Mouse (Mus musculus) forebrain, embryonic 11.5 days (tissue): ENCODE measurements around the gene Slc12a1. TPM values are rescaled to one million over a fixed set of nuclear protein-coding genes. Genes with fewer than 3 reads are reported as not detected.

ENCODE experiments used
- ATAC-seq: fragments of 200-750 bp; cut with Nextera tagmentation; replicated peaks from 2 replicates; pipeline ENCODE4 v1.8.0; 2017; ENCODE audit warnings: moderate TSS enrichment; ENCODE audit not compliant: low FRiP score
- DNase-seq: peaks from one replicate; pipeline ENCODE4 v3.0.0-alpha.2; 2017; ENCODE audit warnings: low spot score
- H3K27ac ChIP-seq: fragments of 300-500 bp; sonication (generic); 2 replicates; pipeline ENCODE4 v1.5.1; 2014; ENCODE audit warnings: low read depth, low read length
- H3K27me3 ChIP-seq: fragments of 300-500 bp; sonication (generic); 2 replicates; pipeline ENCODE4 v1.6.1; 2014; ENCODE audit warnings: mild to moderate bottlenecking, low read length, mixed read lengths; ENCODE audit not compliant: control insufficient read depth, insufficient read depth
- H3K36me3 ChIP-seq: fragments of 300-500 bp; sonication (generic); 2 replicates; pipeline ENCODE4 v1.6.1; 2014; ENCODE audit warnings: mild to moderate bottlenecking, low read length, moderate library complexity, mixed read lengths; ENCODE audit not compliant: control insufficient read depth, insufficient read depth
- H3K4me1 ChIP-seq: fragments of 300-500 bp; sonication (generic); replicated peaks from 2 replicates; pipeline ENCODE4 v1.6.1; 2014; ENCODE audit warnings: low read length, mixed read lengths; ENCODE audit not compliant: control insufficient read depth, insufficient read depth
- H3K4me2 ChIP-seq: fragments of 300-500 bp; sonication (generic); 2 replicates; pipeline ENCODE4 v1.6.1; 2014; ENCODE audit warnings: low read depth, mild to moderate bottlenecking, low read length, moderate library complexity, mixed read lengths; ENCODE audit not compliant: severe bottlenecking
- H3K4me3 ChIP-seq: fragments of 300-500 bp; sonication (generic); 2 replicates; pipeline ENCODE4 v1.5.1; 2014; ENCODE audit warnings: low read depth, low read length
- H3K9ac ChIP-seq: fragments of 300-500 bp; sonication (generic); 2 replicates; pipeline ENCODE4 v1.6.1; 2014; ENCODE audit warnings: low read length
- H3K9me3 ChIP-seq: fragments of 300-500 bp; sonication (generic); 2 replicates; pipeline ENCODE4 v1.6.1; 2016; ENCODE audit warnings: low read length, mixed read lengths; ENCODE audit not compliant: control insufficient read depth
- WGBS: fragments of 180-500 bp; shearing (Covaris S2); extraction: QIAGEN DNeasy Blood & Tissue Kit; methylation state at CpG from one replicate; pipeline ENCODE4 v1.1.7; 2014; 5-methylcytosine and 5-hydroxymethylcytosine counted together
- polyA plus RNA-seq: library from polyadenylated mRNA; unstranded; fragments of >200 nt; fragmentation: Nextera tagmentation; extraction: Ambion mirVana; gene quantifications from 2 replicates; pipeline ENCODE4 v1.2.1, GENCODE M21; 2014

Gene Slc12a1
- polyA plus RNA-seq, 1 experiment from 2014 or later: not detected

DNA sequence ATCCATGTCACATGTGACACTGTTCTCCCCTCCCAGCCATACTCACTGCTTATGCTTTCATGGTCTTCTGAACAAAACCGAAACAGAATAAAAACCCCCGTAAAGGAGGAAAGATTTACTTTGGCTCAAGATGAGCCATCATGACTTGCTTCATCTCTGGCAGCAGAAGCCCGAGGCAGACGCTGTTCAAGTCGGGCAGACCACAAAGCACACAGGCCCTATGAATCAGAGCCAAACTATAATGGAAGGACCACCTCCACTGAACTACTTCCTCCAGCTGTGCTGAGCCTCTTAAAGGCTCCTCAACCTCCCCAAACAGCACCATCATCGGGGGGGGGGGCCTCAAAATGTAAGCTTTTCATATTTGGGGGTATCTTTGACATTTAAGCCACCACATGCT is 65.0 kb downstream of the Slc12a1 start:
- no peak overlapping the region for H3K9ac ChIP-seq
- H3K36me3 ChIP-seq: no peaks in the 10 kb centered on the region
- H3K27me3 ChIP-seq: no peaks in the 10 kb centered on the region
- DNase-seq: no peak
- H3K4me3 ChIP-seq: no peak overlapping the region
- no peaks in the 10 kb centered on the region for H3K4me1 ChIP-seq
- no peak for ATAC-seq
- no peak overlapping the region for H3K4me2 ChIP-seq
- no peak overlapping the region for H3K27ac ChIP-seq
- 76% methylated on average over 6 of the region's 6 CpGs for WGBS
- H3K9me3 ChIP-seq: no peaks in the 10 kb centered on the region

DNA sequence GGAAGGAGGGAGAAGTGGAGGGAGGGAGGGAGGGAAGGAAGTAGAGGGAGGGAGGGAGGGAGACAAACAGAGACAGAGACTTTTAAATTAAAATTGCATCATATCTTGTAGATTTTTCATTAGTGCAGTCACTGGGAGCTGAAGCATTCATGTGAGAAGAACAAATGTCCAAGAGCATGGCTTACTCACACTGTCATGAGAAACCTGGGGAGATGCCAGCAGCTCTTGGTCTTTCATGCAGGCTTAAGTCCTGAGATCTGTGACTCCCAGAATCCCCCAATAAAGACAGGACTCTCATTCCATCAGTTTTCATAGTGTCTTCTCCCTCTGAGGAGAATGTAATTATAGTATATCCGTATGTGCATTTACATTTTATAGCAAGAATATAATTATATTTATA is 66.3 kb downstream of the Slc12a1 start:
- H3K4me1 ChIP-seq: no peaks in the 10 kb centered on the region
- no peaks in the 10 kb centered on the region for H3K27me3 ChIP-seq
- no peak overlapping the region for H3K4me3 ChIP-seq
- 92% methylated on average over 1 of the region's 1 CpGs for WGBS
- ATAC-seq: no peak
- no peak for DNase-seq
- no peaks in the 10 kb centered on the region for H3K9me3 ChIP-seq
- H3K4me2 ChIP-seq: no peak overlapping the region
- H3K9ac ChIP-seq: no peak overlapping the region
- H3K36me3 ChIP-seq: no peaks in the 10 kb centered on the region
- H3K27ac ChIP-seq: no peak overlapping the region

DNA sequence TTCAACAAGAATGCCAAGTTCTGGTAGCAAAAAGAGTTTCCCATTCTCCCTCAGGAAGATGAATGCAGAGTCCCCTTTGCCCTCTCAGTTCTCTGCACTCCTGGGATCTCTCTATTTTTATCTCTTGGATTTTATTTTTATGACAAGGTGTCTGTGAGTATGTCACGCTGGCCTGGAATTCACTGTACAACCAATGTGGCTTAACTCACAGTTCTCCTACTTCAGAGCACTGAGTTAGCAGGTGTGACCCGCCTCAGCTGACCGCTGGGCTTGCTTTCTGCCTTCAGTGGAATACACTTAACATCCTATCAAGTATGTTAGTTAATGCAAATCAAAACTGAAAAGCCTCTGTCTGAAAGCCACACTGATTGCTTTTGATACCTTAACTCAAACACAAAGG is 67.0 kb downstream of the Slc12a1 start:
- H3K4me2 ChIP-seq: no peak overlapping the region
- no peak overlapping the region for H3K27ac ChIP-seq
- H3K27me3 ChIP-seq: no peaks in the 10 kb centered on the region
- H3K4me1 ChIP-seq: no peaks in the 10 kb centered on the region
- DNase-seq: no peak
- H3K4me3 ChIP-seq: no peak overlapping the region
- no peaks in the 10 kb centered on the region for H3K9me3 ChIP-seq
- 86% methylated on average over 3 of the region's 3 CpGs for WGBS
- H3K36me3 ChIP-seq: no peaks in the 10 kb centered on the region
- ATAC-seq: no peak
- H3K9ac ChIP-seq: no peak overlapping the region

DNA sequence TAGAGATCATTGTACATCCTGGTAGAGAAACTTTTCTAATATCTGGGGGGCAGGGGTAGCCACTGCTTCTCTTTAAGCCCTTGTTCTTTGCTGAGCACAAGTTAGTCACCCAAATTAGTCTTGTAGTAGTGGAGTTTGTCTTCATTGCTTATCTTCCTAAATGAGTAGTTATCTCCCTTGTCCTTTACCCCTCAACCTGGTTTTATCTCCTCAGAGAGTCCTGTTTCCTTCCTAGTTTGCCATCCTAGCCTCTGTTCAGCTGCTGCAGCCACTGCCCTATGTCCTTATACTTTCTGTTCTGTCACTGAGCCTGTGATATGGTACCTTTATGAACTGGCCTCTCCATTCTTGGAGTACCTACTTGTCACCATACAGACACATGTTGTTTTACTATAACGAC is 69.4 kb downstream of the Slc12a1 start:
- H3K4me3 ChIP-seq: no peak overlapping the region
- no peak overlapping the region for H3K27ac ChIP-seq
- no peak overlapping the region for H3K9ac ChIP-seq
- no peaks in the 10 kb centered on the region for H3K9me3 ChIP-seq
- 88% methylated on average over 1 of the region's 1 CpGs for WGBS
- H3K4me2 ChIP-seq: no peak overlapping the region
- no peaks in the 10 kb centered on the region for H3K36me3 ChIP-seq
- no peak for ATAC-seq
- no peaks in the 10 kb centered on the region for H3K4me1 ChIP-seq
- DNase-seq: no peak
- H3K27me3 ChIP-seq: no peaks in the 10 kb centered on the region

DNA sequence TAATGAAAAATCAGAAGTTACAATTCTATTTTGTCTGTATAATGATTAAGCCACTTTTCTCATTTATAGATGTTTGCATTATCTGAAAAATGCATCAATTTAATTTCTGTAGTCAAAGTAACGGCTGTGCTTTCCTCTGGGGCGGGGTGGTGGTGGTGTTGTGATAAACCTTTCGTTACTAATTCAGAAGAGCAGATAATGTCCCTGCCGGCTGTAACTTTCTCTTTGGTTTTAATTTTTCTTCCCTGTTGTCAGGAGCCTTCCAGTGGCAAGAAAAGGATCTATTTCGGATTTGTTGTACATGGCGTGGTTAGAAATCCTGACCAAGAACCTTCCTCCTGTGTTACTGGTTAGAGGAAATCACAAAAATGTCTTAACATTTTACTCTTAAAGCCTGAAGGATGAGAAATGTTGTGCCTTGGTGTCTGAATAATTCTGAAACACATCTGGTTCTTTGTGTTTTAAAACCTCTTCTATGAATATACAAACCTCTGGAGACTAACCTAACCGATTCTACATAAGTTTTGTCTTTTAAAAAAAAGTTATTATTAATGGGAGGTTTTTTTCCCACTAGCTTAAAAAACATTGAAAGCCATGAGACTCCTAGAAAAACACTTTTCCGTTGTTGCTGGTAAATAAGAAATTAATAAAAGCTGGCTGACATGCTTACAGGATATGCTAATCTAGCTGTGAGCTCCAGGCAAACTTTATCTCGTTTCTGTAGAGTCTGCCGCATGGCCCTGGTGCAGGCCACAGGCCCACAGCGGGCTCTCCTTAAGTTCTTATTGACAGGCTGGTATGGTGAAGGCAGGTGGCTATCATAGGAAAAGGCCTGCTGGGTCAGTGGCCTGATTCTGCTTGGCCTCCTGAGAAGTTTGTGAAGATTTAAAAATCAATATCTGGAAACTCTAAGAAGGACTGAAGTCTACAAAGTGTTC is 76.4 kb downstream of the Slc12a1 start:
- Histone ChIP-seq H3K4me3 (no peak overlapping the region), H3K27ac (no peak overlapping the region), H3K9ac (no peak overlapping the region), H3K9me3 (no peaks in the 10 kb centered on the region), H3K4me1 (no peaks in the 10 kb centered on the region), H3K36me3 (no peaks in the 10 kb centered on the region), H3K4me2 (no peak overlapping the region), H3K27me3 (no peaks in the 10 kb centered on the region)
- 88% methylated on average over 11 of the region's 11 CpGs for WGBS
- ATAC-seq (no peak), DNase-seq (no peak)

DNA sequence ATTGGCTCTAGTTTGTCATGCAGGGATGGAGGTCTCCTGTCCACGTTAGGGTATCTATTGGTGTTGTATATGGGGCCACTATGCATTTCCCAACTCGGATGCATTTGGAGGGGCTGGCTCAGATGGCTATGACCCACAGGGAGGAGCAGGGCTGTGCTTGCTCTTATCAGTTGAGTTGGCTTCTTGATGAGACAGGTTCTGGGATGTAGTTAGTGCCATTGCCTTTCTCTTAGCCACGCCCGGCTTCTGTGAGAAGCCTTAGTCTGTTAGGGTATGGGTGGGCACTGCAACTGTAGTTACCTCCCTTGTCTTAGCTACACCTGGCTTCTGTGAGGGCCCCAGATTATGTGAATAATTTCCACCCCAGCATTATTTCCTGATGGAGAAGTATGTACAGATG is 79.9 kb downstream of the Slc12a1 start:
- DNase-seq (no peak), ATAC-seq (no peak)
- Histone ChIP-seq H3K36me3 (no peaks in the 10 kb centered on the region), H3K27ac (no peak overlapping the region), H3K27me3 (no peaks in the 10 kb centered on the region), H3K4me2 (no peak overlapping the region), H3K9me3 (no peaks in the 10 kb centered on the region), H3K4me1 (no peaks in the 10 kb centered on the region), H3K9ac (no peak overlapping the region), H3K4me3 (no peak overlapping the region)
- WGBS: 90% methylated on average over 4 of the region's 4 CpGs

DNA sequence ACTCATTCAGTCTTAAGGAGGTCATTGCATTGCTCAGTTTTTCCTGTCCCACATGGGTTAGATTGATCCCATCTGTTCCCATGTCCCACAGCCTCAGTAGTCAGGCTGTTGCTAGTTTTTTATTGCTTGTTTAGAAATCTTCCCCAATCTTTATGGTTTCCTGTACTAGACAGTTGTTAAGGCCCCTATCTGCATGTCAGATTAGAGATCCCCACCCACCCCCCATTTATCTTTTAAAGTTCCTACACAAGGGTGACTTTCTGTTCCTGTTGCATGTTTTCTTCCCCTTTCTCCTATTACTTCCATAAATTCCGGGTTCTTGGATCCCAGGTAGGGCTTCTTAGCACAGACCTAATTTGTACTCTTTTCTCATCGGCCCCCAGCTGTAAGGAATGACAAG is 81.2 kb downstream of the Slc12a1 start:
- ATAC-seq (no peak), DNase-seq (no peak)
- Histone ChIP-seq H3K9ac (no peak overlapping the region), H3K27me3 (no peaks in the 10 kb centered on the region), H3K4me2 (no peak overlapping the region), H3K4me1 (no peaks in the 10 kb centered on the region), H3K4me3 (no peak overlapping the region), H3K36me3 (no peaks in the 10 kb centered on the region), H3K27ac (no peak overlapping the region), H3K9me3 (no peaks in the 10 kb centered on the region)
- WGBS: 89% methylated on average over 2 of the region's 2 CpGs

DNA sequence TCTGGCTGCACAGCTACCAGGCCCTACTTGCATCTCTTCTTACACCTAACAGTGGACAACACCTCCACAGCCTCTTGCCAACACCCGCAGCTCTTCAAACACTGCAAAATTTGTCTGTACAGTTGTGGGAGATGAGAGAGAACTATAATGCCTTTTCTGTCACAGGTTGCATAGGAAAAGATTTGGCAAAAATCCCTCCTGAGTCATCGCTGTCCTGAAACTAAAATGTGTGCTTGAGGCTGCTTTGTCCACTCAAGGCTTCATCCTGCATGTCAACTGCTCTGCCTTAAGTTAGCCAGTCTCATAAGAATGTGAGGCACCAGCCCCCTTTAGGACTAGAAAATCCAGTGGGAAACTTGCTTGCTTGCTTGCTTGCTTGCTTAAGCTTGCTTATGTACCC is 81.7 kb downstream of the Slc12a1 start:
- Histone ChIP-seq H3K27ac (no peak overlapping the region), H3K9me3 (no peaks in the 10 kb centered on the region), H3K36me3 (no peaks in the 10 kb centered on the region), H3K27me3 (no peaks in the 10 kb centered on the region), H3K4me1 (no peaks in the 10 kb centered on the region), H3K4me2 (no peak overlapping the region), H3K4me3 (no peak overlapping the region), H3K9ac (no peak overlapping the region)
- DNase-seq (no peak), ATAC-seq (no peak)
- 92% methylated on average over 2 of the region's 2 CpGs for WGBS
